14 mouse cellular contexts compared by ENCODE assay signal in the genomic region with DNA sequence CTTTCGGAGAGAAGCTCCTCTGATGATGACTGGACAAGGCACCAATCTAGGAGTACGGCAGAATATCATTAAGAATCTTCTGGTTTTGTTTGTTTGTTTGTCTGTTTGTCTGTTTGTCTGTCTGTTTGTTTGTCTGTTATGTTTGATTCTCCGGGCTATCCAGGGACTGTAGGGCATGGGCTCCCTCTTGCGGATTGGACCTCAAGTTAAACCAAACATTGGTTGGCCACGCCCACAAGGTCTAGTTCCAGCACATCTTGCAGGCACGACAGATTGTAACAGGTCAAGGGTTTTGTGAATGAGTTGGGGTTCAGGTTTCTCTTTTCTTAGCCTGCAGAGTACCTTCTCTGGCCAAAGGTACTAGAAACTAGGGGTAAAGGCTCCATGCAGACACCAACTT.
"Had no signal": no experiment of that assay in that cellular context is flagged by ENCODE, and none has a peak within 500 bp of the region (broad histone marks: within the 10 kb centered on the region; RNA-seq: fewer than 3 reads in every experiment).

No protein-coding gene starts in this region.

- ATAC-seq: intestine, postnatal 0 days; liver, postnatal 0 days had no signal

- H3K27ac ChIP-seq: limb, embryonic 10.5 days; limb, embryonic 13.5 days; liver, embryonic 14.5 days had no signal

- DNase-seq: kidney, postnatal 10 days; layer of hippocampus, postnatal 36 days; liver; liver, postnatal 0 days; lung, postnatal 14 days; lung, postnatal 4 days; midbrain, embryonic 14.5 days; right cerebral cortex, postnatal 4 days; thymus, postnatal 25 days had no signal

- H3K36me3 ChIP-seq: limb, embryonic 10.5 days; limb, embryonic 13.5 days had no signal

- H3K27me3 ChIP-seq: limb, embryonic 13.5 days had no signal

- H3K9ac ChIP-seq: limb, embryonic 13.5 days; liver, embryonic 14.5 days; liver, postnatal 0 days had no signal

- H3K4me3 ChIP-seq: limb, embryonic 10.5 days; limb, embryonic 13.5 days had no signal

- H3K9me3 ChIP-seq: limb, embryonic 10.5 days; limb, embryonic 13.5 days had no signal

- H3K4me2 ChIP-seq: limb, embryonic 13.5 days; midbrain, embryonic 11.5 days had no signal

- H3K4me1 ChIP-seq: limb, embryonic 10.5 days; limb, embryonic 13.5 days had no signal
